8 mouse cellular contexts compared by ENCODE assay signal in genomic region chr6:92241178-92241906, GRCm38 (mm10). TPM values are rescaled to one million over a fixed set of nuclear protein-coding genes. Genes with fewer than 3 reads are reported as not detected.
DNase-seq lines count a peak whose midpoint lies in the region; ATAC-seq lines count a peak whose summit lies in the region.

No protein-coding gene starts in this region.

- no peaks in the 10 kb centered on the region for H3K36me3 ChIP-seq in hindbrain, embryonic 16.5 days (ENCODE audit: control insufficient read depth, insufficient read depth, low read length)

- H3K4me3 ChIP-seq in hindbrain, embryonic 16.5 days (ENCODE audit: low read length): no peak overlapping the region

- ATAC-seq in hindbrain, embryonic 16.5 days: peak; percentile 93
- ATAC-seq in megakaryocyte, adult 5-6 weeks (ENCODE audit: poor library complexity, severe bottlenecking): peak; percentile 77

- DNase-seq in R1 (ENCODE audit: low read depth, low spot score): peak; percentile 60
- DNase-seq in c-Kit-positive CD71-positive TER-119-positive erythroid progenitor cells, embryonic 14.5 days (ENCODE audit: low spot score): peak; percentile 76
- DNase-seq in frontal cortex, adult 2 months (ENCODE audit: extremely low spot score in 1 of 2, low spot score in 1 of 2): peak; percentile 19 to 71
- DNase-seq in left cerebral cortex, adult 18-20 months (ENCODE audit: low spot score in 2 of 2): peak; percentile 56 to 58
- peak; percentile 73 to 77 for DNase-seq in right cerebral cortex, postnatal 10 days (ENCODE audit: low spot score in 2 of 2)
- no peak for DNase-seq in MN1 (ENCODE audit: low spot score)

- H3K4me2 ChIP-seq in hindbrain, embryonic 16.5 days (ENCODE audit: low read length): no peak overlapping the region

- H3K27ac ChIP-seq in hindbrain, embryonic 16.5 days (ENCODE audit: low read depth, low read length): no peak overlapping the region

- WGBS in hindbrain, embryonic 16.5 days: 71% methylated on average over 3 of the region's 3 CpGs

- H3K9ac ChIP-seq in hindbrain, embryonic 16.5 days (ENCODE audit: low read depth, low read length): no peak overlapping the region

- H3K27me3 ChIP-seq in hindbrain, embryonic 16.5 days (replicated peaks; ENCODE audit: control insufficient read depth, insufficient read depth, low read length): peaks cover 12% of the 10 kb centered on the region; the same call in 1 of the 2 replicates

- no peaks in the 10 kb centered on the region for H3K9me3 ChIP-seq in hindbrain, embryonic 16.5 days (ENCODE audit: control insufficient read depth, low read length)

- H3K4me1 ChIP-seq in hindbrain, embryonic 16.5 days (ENCODE audit: control insufficient read depth, insufficient read depth, low read depth, low read length): peaks cover 2% of the 10 kb centered on the region; the same call in 1 of the 2 replicates

RNA-seq across cellular contexts. Expression of gene Trh, which starts 3.1 kb away (rescaled TPM):
- 54.3 and 56.1 TPM in 2 replicates for polyA plus RNA-seq in frontal cortex, adult 2 months (2012; rRNA removed)
- polyA plus RNA-seq in hindbrain, embryonic 16.5 days (2015; fragmentation: Nextera tagmentation; extraction: Ambion mirVana): 3.4 and 3.9 TPM in 2 replicates
- total RNA-seq in left cerebral cortex, adult 18-20 months (2021): 10 to 100 TPM in 1 of 2 experiments, 1 to 10 TPM in 1; 5.8 to 11.2 TPM
- not detected in 2 replicates for total RNA-seq in megakaryocyte, adult 5-6 weeks (2015)
- total RNA-seq in megakaryocyte, adult 5-6 weeks (2017): not detected in 2 replicates

RNA-seq across cellular contexts. Expression of gene Rbsn, which starts 26.6 kb away (rescaled TPM):
- 21.4 and 23.7 TPM in 2 replicates for polyA plus RNA-seq in frontal cortex, adult 2 months (2012; rRNA removed)
- polyA plus RNA-seq in hindbrain, embryonic 16.5 days (2015; fragmentation: Nextera tagmentation; extraction: Ambion mirVana): 28.6 and 34.3 TPM in 2 replicates
- total RNA-seq in left cerebral cortex, adult 18-20 months (2021): 10 to 100 TPM; 40.7 to 49.9 TPM
- total RNA-seq in megakaryocyte, adult 5-6 weeks (2015): 9.5 and 9.6 TPM in 2 replicates
- total RNA-seq in megakaryocyte, adult 5-6 weeks (2017): 18.4 and 22.7 TPM in 2 replicates

RNA-seq across cellular contexts. Expression of gene Mrps25, which starts 57.5 kb away (rescaled TPM):
- 50.9 and 60.5 TPM in 2 replicates for polyA plus RNA-seq in frontal cortex, adult 2 months (2012; rRNA removed)
- 76.4 and 81.7 TPM in 2 replicates for polyA plus RNA-seq in hindbrain, embryonic 16.5 days (2015; fragmentation: Nextera tagmentation; extraction: Ambion mirVana)
- 10 to 100 TPM; 54.6 to 55.7 TPM for total RNA-seq in left cerebral cortex, adult 18-20 months (2021)
- total RNA-seq in megakaryocyte, adult 5-6 weeks (2015): 22.0 and 43.1 TPM in 2 replicates
- 35.3 and 38.4 TPM in 2 replicates for total RNA-seq in megakaryocyte, adult 5-6 weeks (2017)

Comparison
In these comparisons a context has a peak if more than half of its experiments do, and no peak if none do; other contexts are left out.
1. RNA of gene Trh, which starts 3.1 kb away (total RNA-seq): 5.8 to 11.2 TPM in left cerebral cortex, adult 18-20 months; not detected in megakaryocyte, adult 5-6 weeks; every median in the first group is over 4 times any median in the second.